Mouse (Mus musculus) MEL (cell line): Measurements from ENCODE around the gene Slc25a41.

Experiments
- CTCF ChIP-seq, 3 experiments: IDR thresholded peaks in 2 of 3; conservative IDR thresholded peaks in 1 of 3; 2 replicates each; pipeline ENCODE4 v1.5.1; 2011 to 2012; ENCODE audit warnings: low read length in 3 of 3, low read depth in 2 of 3, mild to moderate bottlenecking in 2 of 3, improper control_type of control experiment in 1 of 3, inconsistent platforms in 1 of 3, mixed read lengths in 1 of 3, moderate library complexity in 1 of 3; ENCODE audit not compliant: control insufficient read depth in 1 of 3, insufficient read depth in 1 of 3, poor library complexity in 1 of 3, severe bottlenecking in 1 of 3
- E2F4 ChIP-seq: IDR thresholded peaks from 2 replicates; pipeline ENCODE4 v1.6.1; 2011; ENCODE audit warnings: low read depth, low read length, improper control_type of control experiment, borderline replicate concordance
- EP300 ChIP-seq, 2 experiments: IDR thresholded peaks; 2 replicates each; pipeline ENCODE4 v1.6.1; 2011; ENCODE audit warnings: improper control_type of control experiment in 2 of 2, low read length in 2 of 2, low read depth in 1 of 2, mild to moderate bottlenecking in 1 of 2
- HCFC1 ChIP-seq: IDR thresholded peaks from 2 replicates; pipeline ENCODE4 v1.6.1; 2012; ENCODE audit warnings: low read depth, mild to moderate bottlenecking, inconsistent platforms, low read length, improper control_type of control experiment, moderate library complexity
- JUND ChIP-seq: IDR thresholded peaks from 2 replicates; pipeline ENCODE4 v1.6.1; 2011; ENCODE audit warnings: low read depth, mild to moderate bottlenecking, improper control_type of control experiment, low read length
- MAX ChIP-seq: IDR thresholded peaks from 2 replicates; pipeline ENCODE4 v1.6.1; 2011; ENCODE audit warnings: low read length, improper control_type of control experiment
- POLR2A ChIP-seq, 2 experiments: IDR thresholded peaks; 2 replicates each; pipeline ENCODE4 v1.6.1; 2011 to 2012; ENCODE audit warnings: low read length in 2 of 2, mild to moderate bottlenecking in 2 of 2, control low read depth in 1 of 2, improper control_type of control experiment in 1 of 2, low read depth in 1 of 2, moderate library complexity in 1 of 2; ENCODE audit not compliant: control insufficient read depth in 1 of 2, insufficient read depth in 1 of 2, poor library complexity in 1 of 2
- RAD21 ChIP-seq: IDR thresholded peaks from 2 replicates; pipeline ENCODE4 v1.6.1; 2011; ENCODE audit warnings: mild to moderate bottlenecking, low read depth, low read length, improper control_type of control experiment
- RCOR1 ChIP-seq: IDR thresholded peaks from 2 replicates; pipeline ENCODE4 v1.6.1; 2012; ENCODE audit warnings: low read depth, mild to moderate bottlenecking, inconsistent platforms, low read length, improper control_type of control experiment
- SIN3A ChIP-seq: IDR thresholded peaks from 2 replicates; pipeline ENCODE4 v1.6.1; 2012; ENCODE audit warnings: low read length, improper control_type of control experiment, inconsistent platforms
- TCF12 ChIP-seq: IDR thresholded peaks from 2 replicates; pipeline ENCODE4 v1.6.1; 2014; ENCODE audit warnings: low read depth, mild to moderate bottlenecking, inconsistent platforms, low read length, improper control_type of control experiment, moderate library complexity
- UBTF ChIP-seq: IDR thresholded peaks from 2 replicates; pipeline ENCODE4 v1.6.1; 2012; ENCODE audit warnings: low read depth, mild to moderate bottlenecking, inconsistent platforms, low read length, improper control_type of control experiment, moderate library complexity, borderline replicate concordance; ENCODE audit not compliant: insufficient read depth
- ZMIZ1 ChIP-seq: IDR thresholded peaks from 2 replicates; pipeline ENCODE4 v1.6.1; 2012; ENCODE audit warnings: low read depth, mild to moderate bottlenecking, inconsistent platforms, low read length, improper control_type of control experiment, moderate library complexity

GRCm38 (mm10) chr17:56999968-57000609 is 41.4 kb downstream of the Slc25a41 start, which contains the start of gene Pspn:
- TF ChIP-seq CTCF (IDR thresholded peaks at IDR 0.05 in 2 of 3, conservative IDR thresholded peaks at IDR 0.05 in 1 of 3; ENCODE audit: control insufficient read depth in 1 of 3, insufficient read depth in 1 of 3, low read depth in 2 of 3, low read length in 3 of 3, poor library complexity in 1 of 3, severe bottlenecking in 1 of 3) (no peak), UBTF (no peak), TCF12 (no peak), E2F4 (no peak), POLR2A (IDR thresholded peaks at IDR 0.05; ENCODE audit: control insufficient read depth in 1 of 2, insufficient read depth in 1 of 2, low read depth in 1 of 2, low read length in 2 of 2, poor library complexity in 1 of 2) (no peak), HCFC1 (no peak), SIN3A (no peak), JUND (no peak), RCOR1 (no peak), ZMIZ1 (no peak), MAX (no peak), RAD21 (no peak), EP300 (IDR thresholded peaks at IDR 0.05; ENCODE audit: low read depth in 1 of 2, low read length in 2 of 2) (no peak)
